Mouse (Mus musculus): Measurements from ENCODE around the gene Ski. TPM values are rescaled to one million over a fixed set of nuclear protein-coding genes. Genes with fewer than 3 reads are reported as not detected.

Gene Ski
- polyA plus RNA-seq, 1 experiment from 2014 or later = 16.6 TPM

- H3K9me3 ChIP-seq = no peaks in the 10 kb centered on the region
- H3K4me3 ChIP-seq (replicated peaks) = no peak overlapping the region
- H3K27me3 ChIP-seq (replicated peaks) = no peaks in the 10 kb centered on the region
- peaks cover 54% of the 10 kb centered on the region for H3K4me1 ChIP-seq
- H3K27ac ChIP-seq = 0 out of 2 replicates have a peak overlapping the region, but pooled peaks have one; percentile 9
- H3K36me3 ChIP-seq = peaks cover 6% of the 10 kb centered on the region; the same call in 1 of the 2 replicates
- WGBS = 68% methylated on average over 3 of the region's 3 CpGs
- H3K4me2 ChIP-seq = no peak overlapping the region
- no peak overlapping the region for H3K9ac ChIP-seq
- ATAC-seq (ENCODE audit: insufficient read depth, low FRiP score, low read depth) = no peak
Observed at GRCm38 (mm10) chr4:155207841-155208240, 14.6 kb downstream of the Ski start.

GRCm38 (mm10) chr4:155206498-155206897 lies 15.9 kb downstream of the Ski start:
- Histone ChIP-seq H3K27ac (peak overlapping the region; percentile 68; the same call in 1 of the 2 replicates), H3K9me3 (no peaks in the 10 kb centered on the region), H3K27me3 (replicated peaks) (no peaks in the 10 kb centered on the region), H3K4me1 (peaks cover 65% of the 10 kb centered on the region), H3K36me3 (peaks cover 6% of the 10 kb centered on the region; the same call in 1 of the 2 replicates), H3K4me2 (no peak overlapping the region), H3K9ac (no peak overlapping the region), H3K4me3 (replicated peaks) (no peak overlapping the region)
- 60% methylated on average over 7 of the region's 8 CpGs for WGBS
- no peak for ATAC-seq (ENCODE audit: insufficient read depth, low FRiP score, low read depth)

DNA sequence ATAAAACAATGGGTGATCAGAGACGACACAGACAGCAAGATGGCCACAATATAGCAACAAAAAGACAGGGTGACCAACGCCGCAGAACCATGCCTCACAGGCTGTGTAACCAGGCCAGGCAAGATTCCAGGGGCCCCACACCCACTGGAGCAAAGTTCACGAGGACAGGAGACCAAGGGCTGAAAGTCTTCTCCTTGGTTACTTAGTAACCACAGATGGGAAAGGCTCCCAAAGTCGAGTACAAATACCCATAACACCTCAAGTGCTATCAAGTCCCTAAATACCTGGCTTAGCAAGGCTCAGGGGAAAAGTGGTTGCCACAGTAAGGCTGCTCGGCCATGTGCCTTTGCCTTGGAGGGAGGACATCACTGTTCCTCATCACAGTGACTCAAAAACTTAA lies 16.5 kb downstream of the Ski start:
- WGBS = 59% methylated on average over 6 of the region's 6 CpGs
- Histone ChIP-seq H3K27ac (peak overlapping the region; percentile 68), H3K4me2 (peak overlapping the region; percentile 23; the same call in 1 of the 2 replicates), H3K9ac (no peak overlapping the region), H3K4me1 (peaks cover 67% of the 10 kb centered on the region), H3K36me3 (peaks cover 4% of the 10 kb centered on the region; the same call in 1 of the 2 replicates), H3K9me3 (no peaks in the 10 kb centered on the region), H3K27me3 (replicated peaks) (no peaks in the 10 kb centered on the region), H3K4me3 (replicated peaks) (no peak overlapping the region)
- peak; percentile 80 for ATAC-seq (ENCODE audit: insufficient read depth, low FRiP score, low read depth)

GRCm38 (mm10) chr4:155201764-155202163 lies 20.6 kb downstream of the Ski start:
- Histone ChIP-seq H3K27me3 (replicated peaks) (no peaks in the 10 kb centered on the region), H3K36me3 (no peaks in the 10 kb centered on the region), H3K4me2 (no peak overlapping the region), H3K4me1 (peaks cover 69% of the 10 kb centered on the region), H3K9me3 (no peaks in the 10 kb centered on the region), H3K27ac (0 out of 2 replicates have a peak overlapping the region, but pooled peaks have one; percentile 24), H3K4me3 (replicated peaks) (no peak overlapping the region), H3K9ac (no peak overlapping the region)
- ATAC-seq (ENCODE audit: insufficient read depth, low FRiP score, low read depth) = no peak
- WGBS = 75% methylated on average over 7 of the region's 7 CpGs

- Histone ChIP-seq H3K4me2 (no peak overlapping the region), H3K4me1 (peaks cover 69% of the 10 kb centered on the region), H3K9ac (no peak overlapping the region), H3K27me3 (replicated peaks) (no peaks in the 10 kb centered on the region), H3K36me3 (no peaks in the 10 kb centered on the region), H3K9me3 (no peaks in the 10 kb centered on the region), H3K4me3 (replicated peaks) (no peak overlapping the region), H3K27ac (peak overlapping the region; percentile 26; the same call in 1 of the 2 replicates)
- ATAC-seq (ENCODE audit: insufficient read depth, low FRiP score, low read depth) = no peak
- 72% methylated on average over 3 of the region's 3 CpGs for WGBS
Observed at GRCm38 (mm10) chr4:155200861-155201390, 21.5 kb downstream of the Ski start.

DNA sequence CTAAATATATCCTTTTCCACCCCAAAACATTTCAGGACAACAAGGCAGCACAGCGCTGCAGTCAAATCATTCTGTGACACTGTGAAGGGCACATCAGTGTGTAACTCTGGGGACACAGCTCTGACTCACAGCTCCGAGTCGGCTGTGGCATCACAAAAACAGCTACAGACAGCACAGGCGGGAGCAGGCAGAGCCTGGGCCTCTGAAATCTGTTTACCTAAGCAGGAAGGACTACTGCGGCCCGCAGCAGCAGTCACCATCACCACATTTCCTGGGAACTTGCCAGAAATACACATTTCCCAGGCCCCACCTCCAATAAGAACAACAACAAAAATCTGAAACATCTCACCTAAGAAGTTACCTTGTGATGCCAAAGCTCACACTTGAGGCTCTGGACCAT lies 24.7 kb downstream of the Ski start:
- Histone ChIP-seq H3K4me2 (no peak overlapping the region), H3K27me3 (replicated peaks) (no peaks in the 10 kb centered on the region), H3K9ac (no peak overlapping the region), H3K9me3 (no peaks in the 10 kb centered on the region), H3K36me3 (no peaks in the 10 kb centered on the region), H3K4me1 (peaks cover 62% of the 10 kb centered on the region), H3K27ac (peak overlapping the region; percentile 18; the same call in 1 of the 2 replicates), H3K4me3 (replicated peaks) (no peak overlapping the region)
- ATAC-seq (ENCODE audit: insufficient read depth, low FRiP score, low read depth) = peak; percentile 63; the same call in 1 of the 2 replicates
- 22% methylated on average over 6 of the region's 6 CpGs for WGBS

DNA sequence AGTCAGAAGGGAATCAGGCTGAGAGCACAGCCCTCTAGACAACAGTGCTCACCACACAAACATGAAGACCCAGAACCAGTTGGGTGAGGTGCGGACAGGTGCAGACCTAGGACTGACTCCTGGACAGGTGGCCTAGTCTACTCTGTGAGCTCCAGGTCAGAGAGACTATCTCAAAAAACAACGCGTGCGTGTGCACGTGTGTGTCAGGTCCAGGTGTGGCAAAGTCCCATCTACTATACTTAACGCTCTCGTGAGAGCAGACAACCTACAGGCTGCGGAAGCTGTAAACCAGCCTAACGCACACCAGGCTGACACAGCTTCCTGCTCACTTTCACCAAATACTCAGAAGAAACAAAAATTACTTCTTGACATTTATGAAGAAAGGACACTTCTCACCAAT lies 27.2 kb downstream of the Ski start:
- Histone ChIP-seq H3K36me3 (no peaks in the 10 kb centered on the region), H3K9ac (no peak overlapping the region), H3K4me3 (replicated peaks) (no peak overlapping the region), H3K4me2 (no peak overlapping the region), H3K27me3 (replicated peaks) (no peaks in the 10 kb centered on the region), H3K9me3 (no peaks in the 10 kb centered on the region), H3K4me1 (peaks cover 57% of the 10 kb centered on the region), H3K27ac (no peak overlapping the region)
- peak; percentile 15; the same call in 1 of the 2 replicates for ATAC-seq (ENCODE audit: insufficient read depth, low FRiP score, low read depth)
- WGBS = 78% methylated on average over 9 of the region's 9 CpGs

- Histone ChIP-seq H3K27me3 (replicated peaks) (no peaks in the 10 kb centered on the region), H3K36me3 (no peaks in the 10 kb centered on the region), H3K9ac (no peak overlapping the region), H3K4me2 (no peak overlapping the region), H3K4me3 (replicated peaks) (no peak overlapping the region), H3K9me3 (no peaks in the 10 kb centered on the region), H3K4me1 (peaks cover 60% of the 10 kb centered on the region), H3K27ac (0 out of 2 replicates have a peak overlapping the region, but pooled peaks have one; percentile 9)
- no peak for ATAC-seq (ENCODE audit: insufficient read depth, low FRiP score, low read depth)
- whole genome bisulfite sequencing = 42% methylated on average over 7 of the region's 7 CpGs
Observed at GRCm38 (mm10) chr4:155190275-155190674, 32.1 kb downstream of the Ski start.

- Histone ChIP-seq H3K9ac (no peak overlapping the region), H3K9me3 (no peaks in the 10 kb centered on the region), H3K27me3 (replicated peaks) (no peaks in the 10 kb centered on the region), H3K4me3 (replicated peaks) (no peak overlapping the region), H3K27ac (0 out of 2 replicates have a peak overlapping the region, but pooled peaks have one; percentile 8), H3K36me3 (no peaks in the 10 kb centered on the region), H3K4me1 (peaks cover 65% of the 10 kb centered on the region), H3K4me2 (no peak overlapping the region)
- no peak for ATAC-seq (ENCODE audit: insufficient read depth, low FRiP score, low read depth)
- WGBS = 10% methylated on average over 4 of the region's 4 CpGs
Observed at GRCm38 (mm10) chr4:155189711-155190139, 32.7 kb downstream of the Ski start.

GRCm38 (mm10) chr4:155188803-155189202 lies 33.6 kb downstream of the Ski start:
- Histone ChIP-seq H3K36me3 (no peaks in the 10 kb centered on the region), H3K9me3 (no peaks in the 10 kb centered on the region), H3K27ac (no peak overlapping the region), H3K4me2 (no peak overlapping the region), H3K9ac (no peak overlapping the region), H3K27me3 (replicated peaks) (no peaks in the 10 kb centered on the region), H3K4me1 (peaks cover 74% of the 10 kb centered on the region), H3K4me3 (replicated peaks) (no peak overlapping the region)
- no peak for ATAC-seq (ENCODE audit: insufficient read depth, low FRiP score, low read depth)

DNA sequence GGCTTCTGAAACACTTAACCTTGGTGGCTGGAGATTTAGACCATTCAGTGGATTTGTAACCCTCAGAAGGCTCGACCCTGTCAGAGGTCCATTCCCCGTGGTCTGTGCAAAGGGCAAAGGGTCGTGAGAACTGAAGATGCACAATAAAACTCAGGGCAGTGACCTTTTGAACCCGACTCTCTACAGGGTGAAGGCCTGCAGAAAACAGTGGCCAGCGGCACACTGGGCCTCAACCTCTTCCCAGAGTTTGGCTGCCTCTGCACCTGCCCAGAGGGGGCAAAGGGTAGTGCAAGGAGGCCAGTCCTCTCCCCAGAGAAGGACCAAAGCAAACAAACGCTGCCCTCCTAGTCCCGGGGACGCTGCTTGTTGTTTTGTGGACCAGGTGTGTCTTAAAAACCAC lies 34.1 kb downstream of the Ski start:
- ATAC-seq (ENCODE audit: insufficient read depth, low FRiP score, low read depth) = no peak
- Histone ChIP-seq H3K9me3 (no peaks in the 10 kb centered on the region), H3K27me3 (replicated peaks) (no peaks in the 10 kb centered on the region), H3K9ac (no peak overlapping the region), H3K27ac (no peak overlapping the region), H3K4me3 (replicated peaks) (no peak overlapping the region), H3K4me1 (peaks cover 77% of the 10 kb centered on the region), H3K4me2 (no peak overlapping the region), H3K36me3 (no peaks in the 10 kb centered on the region)
- WGBS = 22% methylated on average over 8 of the region's 8 CpGs

DNA sequence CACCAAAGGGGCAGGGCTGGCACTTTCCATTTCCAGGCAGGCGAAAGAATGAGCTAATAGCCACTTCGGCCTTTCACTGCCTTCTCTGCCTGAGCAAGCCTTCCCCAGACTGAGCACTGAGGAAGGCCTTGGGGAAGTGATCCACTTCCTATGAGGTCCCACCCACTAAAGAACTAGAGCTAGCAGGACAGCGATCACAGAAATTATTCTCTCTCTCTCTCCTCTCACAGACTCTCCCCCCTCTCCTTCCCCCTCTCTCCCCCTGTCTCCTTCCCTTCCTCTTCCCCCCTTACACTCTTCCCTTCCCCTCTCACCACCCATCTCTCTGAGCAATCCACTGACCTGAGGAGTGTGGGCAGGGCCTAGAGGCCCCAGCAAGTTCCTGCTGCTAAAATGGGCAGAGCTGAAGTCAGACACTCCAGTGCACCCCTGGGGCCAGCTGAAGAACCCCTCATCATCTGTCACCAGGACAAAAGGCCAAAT lies 35.2 kb downstream of the Ski start:
- H3K9ac ChIP-seq = no peak overlapping the region

More for the DNA sequence above, 35.2 kb downstream of the Ski start:
- no peak for ATAC-seq (ENCODE audit: insufficient read depth, low FRiP score, low read depth)
- no peaks in the 10 kb centered on the region for H3K27me3 ChIP-seq (replicated peaks)
- 47% methylated on average over 3 of the region's 3 CpGs for WGBS
- 0 out of 2 replicates have a peak overlapping the region, but pooled peaks have one; percentile 2 for H3K27ac ChIP-seq
- H3K4me2 ChIP-seq = no peak overlapping the region
- no peak overlapping the region for H3K4me3 ChIP-seq (replicated peaks)
- H3K4me1 ChIP-seq = peaks cover 79% of the 10 kb centered on the region
- H3K36me3 ChIP-seq = no peaks in the 10 kb centered on the region
- H3K9me3 ChIP-seq = no peaks in the 10 kb centered on the region
